Mouse (Mus musculus): Measurements from ENCODE around the gene Nemf. TPM values are rescaled to one million over a fixed set of nuclear protein-coding genes. Genes with fewer than 3 reads are reported as not detected.

Gene Nemf
- polyA plus RNA-seq, 1 experiment = 6.4 TPM

DNA sequence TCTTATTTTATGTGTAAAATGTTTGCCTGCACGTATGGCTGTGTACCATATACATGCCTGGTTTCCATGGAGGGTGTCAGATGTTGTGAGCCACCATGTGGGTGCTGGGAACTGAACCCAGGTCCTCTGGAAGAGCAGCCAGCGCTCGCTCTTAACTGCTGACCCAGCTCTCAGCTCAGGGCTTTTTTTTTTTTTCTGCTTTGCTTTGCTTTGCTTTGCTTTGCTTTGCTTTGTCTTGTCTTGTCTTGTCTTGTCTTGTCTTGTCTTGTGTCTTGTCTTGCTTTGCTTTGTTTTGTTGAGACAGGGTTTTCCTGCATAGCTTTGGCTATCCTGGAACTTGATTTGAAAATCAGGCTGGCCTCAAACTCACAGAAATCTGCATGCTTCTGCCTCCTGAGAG is 76.0 kb downstream of the Nemf start:
- no peaks in the 10 kb centered on the region for H3K36me3 ChIP-seq (ENCODE audit: control insufficient read depth, insufficient read depth)
- no peaks in the 10 kb centered on the region for H3K27me3 ChIP-seq (ENCODE audit: control insufficient read depth, insufficient read depth, insufficient read length)
- no peaks in the 10 kb centered on the region for H3K79me2 ChIP-seq (ENCODE audit: control insufficient read depth, insufficient read depth)
- no peaks in the 10 kb centered on the region for H3K79me3 ChIP-seq (ENCODE audit: low read depth)
- no peak overlapping the region for H3ac ChIP-seq (ENCODE audit: control insufficient read depth, insufficient read length, low read depth)
- TF ChIP-seq MYOD1 (IDR thresholded peaks at IDR 0.05; ENCODE audit: control insufficient read depth, insufficient read length, low read depth) = no peak
- no peak for TF ChIP-seq MYOG (IDR thresholded peaks at IDR 0.05; ENCODE audit: control insufficient read depth, extremely low read depth, insufficient read length)
- TF ChIP-seq MAX (IDR thresholded peaks at IDR 0.05) = no peak
- no peak for TF ChIP-seq USF1 (IDR thresholded peaks at IDR 0.05; ENCODE audit: low read depth)
- TF ChIP-seq CEBPB (IDR thresholded peaks at IDR 0.05; ENCODE audit: low read depth) = no peak
- TF ChIP-seq CTCF (IDR thresholded peaks at IDR 0.05; ENCODE audit: control insufficient read depth, insufficient read depth, insufficient read length) = no peak
- H3K4me3 ChIP-seq (ENCODE audit: insufficient read depth, poor library complexity, severe bottlenecking) = no peak overlapping the region

DNA sequence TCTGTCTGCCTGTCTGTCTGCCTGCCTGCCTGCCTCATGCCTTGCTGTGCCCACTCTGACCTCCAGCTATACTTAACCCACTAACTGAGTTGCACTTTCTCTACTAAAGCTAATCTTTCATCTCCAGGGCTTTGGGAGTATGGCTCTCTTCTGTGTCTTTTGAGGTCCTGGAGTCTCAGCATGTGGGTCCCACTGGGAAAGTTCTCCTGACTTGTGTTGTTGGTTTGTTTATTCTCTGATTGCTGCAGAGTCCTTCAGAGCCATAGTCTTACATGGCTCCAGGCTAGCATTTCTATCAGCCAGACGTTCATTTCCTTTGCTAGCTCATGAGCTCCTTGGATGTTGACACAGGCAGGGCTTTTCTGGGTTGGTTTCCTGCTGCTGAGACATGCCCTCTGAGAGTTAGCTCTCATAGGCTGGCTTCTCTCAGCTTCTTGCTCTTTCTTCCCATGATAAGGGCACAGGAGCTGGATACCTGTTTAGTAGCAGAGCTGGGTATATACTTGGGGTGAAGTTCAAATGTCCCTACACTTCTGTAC is 77.0 kb downstream of the Nemf start:
- no peaks in the 10 kb centered on the region for H3K79me3 ChIP-seq (ENCODE audit: low read depth)
- no peak overlapping the region for H3ac ChIP-seq (ENCODE audit: control insufficient read depth, insufficient read length, low read depth)
- TF ChIP-seq CTCF (IDR thresholded peaks at IDR 0.05; ENCODE audit: control insufficient read depth, insufficient read depth, insufficient read length) (no peak), MAX (IDR thresholded peaks at IDR 0.05) (no peak), MYOG (IDR thresholded peaks at IDR 0.05; ENCODE audit: control insufficient read depth, extremely low read depth, insufficient read length) (no peak), USF1 (IDR thresholded peaks at IDR 0.05; ENCODE audit: low read depth) (no peak), MYOD1 (IDR thresholded peaks at IDR 0.05; ENCODE audit: control insufficient read depth, insufficient read length, low read depth) (no peak), CEBPB (IDR thresholded peaks at IDR 0.05; ENCODE audit: low read depth) (no peak), FOSL1 (IDR thresholded peaks at IDR 0.05; ENCODE audit: insufficient read depth, low read length, poor library complexity, severe bottlenecking) (no peak)
- no peaks in the 10 kb centered on the region for H3K27me3 ChIP-seq (ENCODE audit: control insufficient read depth, insufficient read depth, insufficient read length)
- no peaks in the 10 kb centered on the region for H3K79me2 ChIP-seq (ENCODE audit: control insufficient read depth, insufficient read depth)
- no peaks in the 10 kb centered on the region for H3K36me3 ChIP-seq (ENCODE audit: control insufficient read depth, insufficient read depth)
- H3K4me3 ChIP-seq (ENCODE audit: insufficient read depth, poor library complexity, severe bottlenecking) = no peak overlapping the region

DNA sequence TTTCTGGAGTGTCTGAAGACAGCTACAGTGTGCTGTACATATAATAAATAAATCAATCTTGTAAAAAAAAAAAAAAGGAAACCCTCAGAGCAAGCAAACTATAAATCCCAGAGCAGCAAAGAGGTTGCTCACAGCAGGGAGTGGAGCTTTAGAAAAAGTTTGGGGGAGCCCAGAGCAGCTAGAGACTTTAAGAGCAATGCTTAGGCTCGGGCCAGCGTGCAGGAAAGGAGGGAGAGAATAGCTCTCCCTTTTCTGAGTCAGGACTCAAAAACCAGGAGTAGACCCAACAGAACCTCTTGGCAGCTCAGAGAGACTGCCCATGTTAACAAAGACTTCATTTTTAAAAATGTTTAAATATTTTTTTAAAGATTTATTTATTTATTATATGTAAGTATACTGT is 88.0 kb downstream of the Nemf start:
- Histone ChIP-seq H3ac (ENCODE audit: control insufficient read depth, insufficient read length, low read depth) (no peak overlapping the region), H3K79me2 (ENCODE audit: control insufficient read depth, insufficient read depth) (no peaks in the 10 kb centered on the region), H3K79me3 (ENCODE audit: low read depth) (no peaks in the 10 kb centered on the region), H3K36me3 (ENCODE audit: control insufficient read depth, insufficient read depth) (no peaks in the 10 kb centered on the region), H3K27me3 (ENCODE audit: control insufficient read depth, insufficient read depth, insufficient read length) (no peaks in the 10 kb centered on the region), H3K4me3 (ENCODE audit: insufficient read depth, poor library complexity, severe bottlenecking) (no peak overlapping the region)
- no peak for TF ChIP-seq MYOD1 (IDR thresholded peaks at IDR 0.05; ENCODE audit: control insufficient read depth, insufficient read length, low read depth)
- TF ChIP-seq FOSL1 (IDR thresholded peaks at IDR 0.05; ENCODE audit: insufficient read depth, low read length, poor library complexity, severe bottlenecking) = no peak

DNA sequence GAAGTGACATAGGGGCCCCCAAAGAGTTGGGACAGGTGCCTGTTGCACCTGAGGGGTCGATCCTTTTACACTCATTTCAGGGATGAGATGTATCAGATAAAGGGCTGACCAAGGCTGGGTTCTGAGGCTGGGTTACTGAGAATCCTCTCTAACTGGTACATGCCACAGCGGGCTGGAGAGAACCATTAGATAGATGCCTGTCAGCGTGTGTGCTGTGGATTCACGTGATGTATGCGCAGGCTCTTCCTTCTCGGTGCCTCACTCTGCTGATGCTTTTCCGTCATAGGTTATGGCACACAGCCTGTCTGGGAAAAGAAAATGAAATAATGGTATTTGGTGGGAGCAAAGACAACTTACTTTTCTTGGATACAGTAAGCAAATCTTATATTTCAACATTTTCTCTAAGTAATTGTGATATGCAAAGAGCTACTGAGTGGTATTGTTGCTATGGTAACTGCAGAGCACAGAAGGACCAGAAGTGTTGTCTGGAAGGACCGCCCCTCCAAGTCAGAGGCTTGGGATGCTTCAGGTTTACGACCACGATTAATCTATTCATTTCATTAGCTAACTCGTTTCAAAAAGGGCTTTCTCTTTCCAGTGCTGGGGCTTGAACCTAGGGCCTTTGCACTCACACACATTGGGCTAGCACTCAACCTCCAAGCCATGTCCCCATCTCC is 88.9 kb downstream of the Nemf start:
- no peaks in the 10 kb centered on the region for H3K27me3 ChIP-seq (ENCODE audit: control insufficient read depth, insufficient read depth, insufficient read length)
- H3K4me3 ChIP-seq (ENCODE audit: insufficient read depth, poor library complexity, severe bottlenecking) = no peak overlapping the region
- TF ChIP-seq CEBPB (IDR thresholded peaks at IDR 0.05; ENCODE audit: low read depth) (no peak), MYOG (IDR thresholded peaks at IDR 0.05; ENCODE audit: control insufficient read depth, extremely low read depth, insufficient read length) (no peak), CTCF (IDR thresholded peaks at IDR 0.05; ENCODE audit: control insufficient read depth, insufficient read depth, insufficient read length) (no peak), FOSL1 (IDR thresholded peaks at IDR 0.05; ENCODE audit: insufficient read depth, low read length, poor library complexity, severe bottlenecking) (no peak), MAX (IDR thresholded peaks at IDR 0.05) (no peak)
- no peaks in the 10 kb centered on the region for H3K79me3 ChIP-seq (ENCODE audit: low read depth)
- no peak overlapping the region for H3ac ChIP-seq (ENCODE audit: control insufficient read depth, insufficient read length, low read depth)
- H3K36me3 ChIP-seq (ENCODE audit: control insufficient read depth, insufficient read depth) = no peaks in the 10 kb centered on the region
- H3K79me2 ChIP-seq (ENCODE audit: control insufficient read depth, insufficient read depth) = no peaks in the 10 kb centered on the region

DNA sequence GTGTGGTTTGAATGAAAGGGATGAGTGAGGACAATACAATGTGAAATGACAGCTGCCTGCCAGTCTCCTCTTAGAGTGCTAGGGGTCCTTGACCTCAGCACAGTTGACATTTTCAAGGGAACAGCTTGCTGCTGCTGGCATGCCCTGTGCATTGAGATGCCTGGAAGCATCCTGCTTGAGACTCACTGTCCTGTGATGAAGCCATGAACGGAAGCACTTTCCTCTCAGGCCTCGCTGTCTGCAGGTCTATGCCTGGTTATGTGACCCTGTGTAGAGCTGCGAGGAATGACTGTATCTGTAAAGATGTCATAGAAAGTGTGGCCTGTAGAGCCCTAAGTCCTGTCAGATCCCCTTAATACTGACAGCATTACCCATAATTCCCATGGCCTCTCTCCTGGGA is 91.9 kb downstream of the Nemf start:
- no peaks in the 10 kb centered on the region for H3K79me3 ChIP-seq (ENCODE audit: low read depth)
- H3K79me2 ChIP-seq (ENCODE audit: control insufficient read depth, insufficient read depth) = no peaks in the 10 kb centered on the region
- TF ChIP-seq MYOD1 (IDR thresholded peaks at IDR 0.05; ENCODE audit: control insufficient read depth, insufficient read length, low read depth) = no peak
- TF ChIP-seq MAX (IDR thresholded peaks at IDR 0.05) = no peak
- no peak for TF ChIP-seq FOSL1 (IDR thresholded peaks at IDR 0.05; ENCODE audit: insufficient read depth, low read length, poor library complexity, severe bottlenecking)
- no peak for TF ChIP-seq CTCF (IDR thresholded peaks at IDR 0.05; ENCODE audit: control insufficient read depth, insufficient read depth, insufficient read length)
- no peak for TF ChIP-seq USF1 (IDR thresholded peaks at IDR 0.05; ENCODE audit: low read depth)
- no peak for TF ChIP-seq MYOG (IDR thresholded peaks at IDR 0.05; ENCODE audit: control insufficient read depth, extremely low read depth, insufficient read length)
- TF ChIP-seq CEBPB (IDR thresholded peaks at IDR 0.05; ENCODE audit: low read depth) = no peak
- H3K27me3 ChIP-seq (ENCODE audit: control insufficient read depth, insufficient read depth, insufficient read length) = no peaks in the 10 kb centered on the region
- H3ac ChIP-seq (ENCODE audit: control insufficient read depth, insufficient read length, low read depth) = no peak overlapping the region
- no peak overlapping the region for H3K4me3 ChIP-seq (ENCODE audit: insufficient read depth, poor library complexity, severe bottlenecking)
- H3K36me3 ChIP-seq (ENCODE audit: control insufficient read depth, insufficient read depth) = no peaks in the 10 kb centered on the region

DNA sequence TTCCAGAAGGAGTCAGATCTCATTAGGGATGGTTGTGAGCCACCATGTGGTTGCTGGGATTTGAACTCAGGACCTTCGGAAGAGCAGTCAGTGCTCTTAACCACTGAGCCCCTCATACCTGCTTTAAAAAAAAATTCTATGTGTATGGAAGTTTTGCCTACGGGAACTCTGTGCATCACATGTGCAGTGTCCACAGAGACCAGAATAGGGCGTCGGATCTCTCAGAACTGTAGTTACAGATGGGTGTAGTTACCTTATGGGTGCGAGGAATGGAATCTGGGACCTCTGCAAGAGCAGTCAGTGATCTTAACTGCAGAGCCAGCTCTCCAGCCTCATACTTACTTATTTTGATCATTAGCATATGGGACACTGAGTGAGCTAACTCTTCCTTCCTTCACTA is 94.7 kb downstream of the Nemf start:
- no peak overlapping the region for H3K4me3 ChIP-seq (ENCODE audit: insufficient read depth, poor library complexity, severe bottlenecking)
- no peaks in the 10 kb centered on the region for H3K79me3 ChIP-seq (ENCODE audit: low read depth)
- no peaks in the 10 kb centered on the region for H3K27me3 ChIP-seq (ENCODE audit: control insufficient read depth, insufficient read depth, insufficient read length)
- H3ac ChIP-seq (ENCODE audit: control insufficient read depth, insufficient read length, low read depth) = no peak overlapping the region
- no peaks in the 10 kb centered on the region for H3K79me2 ChIP-seq (ENCODE audit: control insufficient read depth, insufficient read depth)
- H3K36me3 ChIP-seq (ENCODE audit: control insufficient read depth, insufficient read depth) = no peaks in the 10 kb centered on the region
- TF ChIP-seq USF1 (IDR thresholded peaks at IDR 0.05; ENCODE audit: low read depth) = no peak
- TF ChIP-seq FOSL1 (IDR thresholded peaks at IDR 0.05; ENCODE audit: insufficient read depth, low read length, poor library complexity, severe bottlenecking) = no peak

Small RNA genes lying within 50 kb of the gene (microRNA-seq; reads per million reads assigned to microRNA genes)
- gene Gm47299 (ENCODE audit: borderline microRNAs expressed) (0.16 reads per million), gene Gm47305 (ENCODE audit: borderline microRNAs expressed) (not detected)

Other genes starting within 250 kb of the Nemf start
- 10,268 TPM for gene Rps29, start 198.0 kb downstream of the Nemf start, polyA plus RNA-seq (2012; fragmentation: generic; extraction: Trizol)
- 30.4 TPM for gene Lrr1, start 188.4 kb downstream of the Nemf start, polyA plus RNA-seq (2012; fragmentation: generic; extraction: Trizol)
- 980 TPM for gene Rpl36al, start 173.1 kb downstream of the Nemf start, polyA plus RNA-seq (2012; fragmentation: generic; extraction: Trizol)
- gene Mgat2, start 173.0 kb downstream of the Nemf start, polyA plus RNA-seq (2012; fragmentation: generic; extraction: Trizol) = 39.6 TPM
- gene Gm49383, start 160.1 kb downstream of the Nemf start, polyA plus RNA-seq (2012; fragmentation: generic; extraction: Trizol) = 15.4 TPM
- 6.5 TPM for gene Dnaaf2, start 158.7 kb downstream of the Nemf start, polyA plus RNA-seq (2012; fragmentation: generic; extraction: Trizol)
- 14.2 TPM for gene Gm49384, start 152.9 kb downstream of the Nemf start, polyA plus RNA-seq (2012; fragmentation: generic; extraction: Trizol)
- gene Pole2, start 129.0 kb downstream of the Nemf start, polyA plus RNA-seq (2012; fragmentation: generic; extraction: Trizol) = 14.2 TPM
- gene Klhdc1, start 116.0 kb downstream of the Nemf start, polyA plus RNA-seq (2012; fragmentation: generic; extraction: Trizol) = 1.8 TPM
- gene Klhdc2, start 60.5 kb downstream of the Nemf start, polyA plus RNA-seq (2012; fragmentation: generic; extraction: Trizol) = 62.6 TPM
- gene Arf6, start 15.0 kb upstream of the Nemf start, polyA plus RNA-seq (2012; fragmentation: generic; extraction: Trizol) = 87.3 TPM
- gene Gm9887, start 15.3 kb upstream of the Nemf start, polyA plus RNA-seq (2012; fragmentation: generic; extraction: Trizol) = 6.5 TPM
- 26.7 TPM for gene Vcpkmt, start 225.9 kb upstream of the Nemf start, polyA plus RNA-seq (2012; fragmentation: generic; extraction: Trizol)